Mouse (Mus musculus): ENCODE measurements around the gene Ssxb6. TPM values are rescaled to one million over a fixed set of nuclear protein-coding genes. Genes with fewer than 3 reads are reported as not detected.

Gene Ssxb6
- total RNA-seq (2023): not detected

GRCm38 (mm10) chrX:8548155-8548554 is at the start of gene Ssxb6:
Gene Ssxb6 (minus strand): TSS chrX:8548255.

GRCm38 (mm10) chrX:8591716-8592115 is 43.7 kb upstream of the Ssxb6 start, which contains the start of gene Ssxb3:
Gene Ssxb3 (minus strand): TSS chrX:8591816.

GRCm38 (mm10) chrX:8524854-8525253 is 23.2 kb downstream of the Ssxb6 start, which contains the start of gene Gm14459:
Gene Gm14459 (minus strand): TSS chrX:8524954.

Other genes starting within 250 kb of the Ssxb6 start
- not detected for gene Ssxb10, start 220.8 kb downstream of the Ssxb6 start, total RNA-seq (2023)
- gene Ssxb9, start 181.3 kb downstream of the Ssxb6 start, total RNA-seq (2023): not detected
- not detected for gene Ssxb1, start 134.9 kb downstream of the Ssxb6 start, total RNA-seq (2023)
- gene Ssxb2, start 86.5 kb downstream of the Ssxb6 start, total RNA-seq (2023): not detected
- gene Gm14459, start 23.3 kb downstream of the Ssxb6 start, total RNA-seq (2023): not detected
- gene Ssxb3, start 43.6 kb upstream of the Ssxb6 start, total RNA-seq (2023): not detected
- gene Ssxb8, start 142.6 kb upstream of the Ssxb6 start, total RNA-seq (2023): not detected
- not detected for gene Ssx9, start 200.2 kb upstream of the Ssxb6 start, total RNA-seq (2023)

All from CD4-positive naive resting alpha-beta T cell, adult 76 days (primary cell).